Mouse (Mus musculus) bone marrow, adult 2 months (tissue): ENCODE results near the gene Elmod3.

Source experiments
- CTCF ChIP-seq: fragments of 200-500 bp; IDR thresholded peaks from 2 replicates; pipeline ENCODE4 v1.5.1; 2011; ENCODE audit warnings: low read length, control low read depth; ENCODE audit not compliant: control insufficient read depth, insufficient read depth
- POLR2A ChIP-seq: fragments of 200-500 bp; IDR thresholded peaks from 2 replicates; pipeline ENCODE4 v1.6.1; 2011; ENCODE audit warnings: low read depth, mild to moderate bottlenecking, control low read depth, low read length, borderline replicate concordance; ENCODE audit not compliant: control insufficient read depth

GRCm38 (mm10) chr6:72593914-72594313 lies 4.3 kb downstream of the Elmod3 start:
- TF ChIP-seq CTCF (no peak), POLR2A (no peak)
